Mouse (Mus musculus): ENCODE measurements around the gene Myom3. TPM values are rescaled to one million over a fixed set of nuclear protein-coding genes. Genes with fewer than 3 reads are reported as not detected.
A peak's percentile ranks its signal among the peaks of the same experiment; 100 is the strongest.

The Myom3 gene
- polyA plus RNA-seq, 1 experiment from 2014 or later: 0.35 TPM

DNA sequence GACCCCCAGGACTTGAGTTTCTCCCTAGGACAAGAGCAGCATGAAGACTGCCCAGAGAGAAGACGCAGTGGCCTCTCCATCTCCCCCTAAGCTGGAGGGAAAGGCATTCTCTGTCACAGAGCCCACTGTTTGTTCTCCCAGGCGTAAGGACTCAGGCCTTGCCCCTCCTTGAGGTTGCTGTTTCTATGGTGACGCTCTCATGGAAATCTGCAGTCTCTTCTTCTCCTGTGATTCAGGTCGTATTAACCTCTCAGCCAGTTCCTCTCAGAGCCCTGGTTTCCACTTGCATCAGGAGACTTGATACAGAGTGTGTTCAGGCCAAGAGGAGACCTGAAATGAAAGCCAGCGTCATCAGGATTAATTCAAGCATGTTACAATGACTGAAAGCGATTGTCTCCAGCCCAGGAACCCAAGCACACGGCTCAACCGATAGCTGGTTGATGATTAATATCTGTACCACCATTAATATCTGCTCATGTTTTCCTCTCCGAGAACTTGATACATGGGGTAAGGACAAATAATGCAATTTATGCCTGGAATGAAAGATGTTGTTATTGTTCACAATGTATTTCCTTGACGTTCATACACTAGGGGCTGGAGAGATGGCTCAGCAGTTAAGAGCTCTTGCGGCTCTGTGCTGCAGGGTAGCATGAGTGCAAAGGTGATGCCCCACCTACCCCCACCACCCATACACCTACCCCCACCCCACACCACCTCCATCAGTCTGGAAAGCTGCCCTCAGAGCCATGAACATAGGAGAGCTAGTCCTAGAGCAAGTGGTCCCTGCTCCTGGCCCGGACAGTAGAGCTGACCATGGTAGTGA lies 74.0 kb downstream of the Myom3 start:
- Histone ChIP-seq H3K27me3 (ENCODE audit: control insufficient read depth, insufficient read depth, low read length) (no peaks in the 10 kb centered on the region), H3K36me3 (ENCODE audit: control insufficient read depth, insufficient read depth, low read length) (no peaks in the 10 kb centered on the region), H3K27ac (ENCODE audit: low read depth, low read length) (0 out of 2 replicates have a peak overlapping the region, but pooled peaks have one; percentile 24), H3K4me2 (replicated peaks; ENCODE audit: low read depth, low read length) (no peak overlapping the region), H3K9me3 (ENCODE audit: control insufficient read depth, low read length) (no peaks in the 10 kb centered on the region), H3K9ac (ENCODE audit: low read depth, low read length) (0 out of 2 replicates have a peak overlapping the region, but pooled peaks have one; percentile 7), H3K4me3 (ENCODE audit: low read length) (no peak overlapping the region), H3K4me1 (ENCODE audit: control insufficient read depth, insufficient read depth, low read length) (peaks cover 11% of the 10 kb centered on the region)
- ATAC-seq (ENCODE audit: low FRiP score, low TSS enrichment): no peak
- 49% methylated on average over 12 of the region's 12 CpGs for whole genome bisulfite sequencing

DNA sequence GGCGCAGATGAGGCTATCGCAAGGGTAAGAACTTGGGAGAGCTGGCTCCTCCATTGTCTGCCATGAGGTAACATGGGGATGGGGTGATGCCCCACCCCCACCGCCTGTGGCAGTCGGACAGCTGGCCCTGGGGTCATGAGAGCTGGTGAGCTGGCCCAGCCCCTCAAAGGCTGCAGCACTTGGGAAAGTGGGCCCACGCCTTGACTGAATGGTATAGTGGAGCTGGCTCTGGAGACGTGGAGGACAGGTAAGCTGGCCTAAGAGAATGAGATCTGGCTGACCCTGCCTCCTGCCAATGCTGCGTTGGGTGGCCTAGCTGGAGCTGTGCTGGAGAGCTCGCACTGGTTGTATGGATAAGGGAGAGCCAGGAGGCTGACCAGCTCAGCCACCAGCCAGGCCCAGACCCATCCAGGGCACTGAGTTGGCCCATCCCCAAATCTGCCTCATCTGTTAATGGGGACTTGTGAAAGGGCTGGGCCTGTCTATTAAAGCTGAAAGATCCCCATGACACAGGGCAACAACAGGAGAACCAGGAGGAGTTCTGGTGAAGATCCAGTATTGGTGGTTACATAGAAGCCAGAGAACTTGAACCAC lies 74.7 kb downstream of the Myom3 start:
- Histone ChIP-seq H3K36me3 (ENCODE audit: control insufficient read depth, insufficient read depth, low read length) (no peaks in the 10 kb centered on the region), H3K9me3 (ENCODE audit: control insufficient read depth, low read length) (no peaks in the 10 kb centered on the region), H3K27ac (ENCODE audit: low read depth, low read length) (no peak overlapping the region), H3K4me1 (ENCODE audit: control insufficient read depth, insufficient read depth, low read length) (0 out of 2 replicates have a peak, but pooled peaks cover 4% of the 10 kb centered on the region), H3K4me2 (replicated peaks; ENCODE audit: low read depth, low read length) (no peak overlapping the region), H3K27me3 (ENCODE audit: control insufficient read depth, insufficient read depth, low read length) (no peaks in the 10 kb centered on the region), H3K4me3 (ENCODE audit: low read length) (no peak overlapping the region), H3K9ac (ENCODE audit: low read depth, low read length) (no peak overlapping the region)
- ATAC-seq (ENCODE audit: low FRiP score, low TSS enrichment): no peak
- 78% methylated on average over 8 of the region's 8 CpGs for WGBS

DNA sequence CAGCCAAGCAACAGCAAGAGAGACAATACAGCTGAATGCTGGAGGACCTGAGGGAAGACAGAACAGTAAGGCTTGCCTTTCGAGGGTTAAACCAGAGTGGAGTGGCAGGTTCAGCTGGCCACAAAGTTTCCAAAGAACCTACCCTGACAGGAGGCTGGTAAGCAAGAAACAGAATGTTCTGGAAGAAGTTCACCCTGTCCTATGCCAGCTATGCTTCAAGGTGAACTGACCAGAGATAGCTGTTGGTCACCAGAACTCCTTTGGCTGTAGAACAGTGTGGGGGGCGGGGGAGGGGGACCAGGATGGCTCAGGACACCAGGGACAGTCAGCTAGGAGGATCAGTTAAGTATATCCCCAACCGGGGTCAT lies 79.4 kb downstream of the Myom3 start:
- WGBS: 80% methylated on average over 3 of the region's 3 CpGs
- H3K4me3 ChIP-seq (ENCODE audit: low read length): no peak overlapping the region
- no peaks in the 10 kb centered on the region for H3K4me1 ChIP-seq (ENCODE audit: control insufficient read depth, insufficient read depth, low read length)
- H3K27me3 ChIP-seq (ENCODE audit: control insufficient read depth, insufficient read depth, low read length): no peaks in the 10 kb centered on the region
- H3K9me3 ChIP-seq (ENCODE audit: control insufficient read depth, low read length): no peaks in the 10 kb centered on the region
- no peak for ATAC-seq (ENCODE audit: low FRiP score, low TSS enrichment)
- no peak overlapping the region for H3K9ac ChIP-seq (ENCODE audit: low read depth, low read length)
- H3K27ac ChIP-seq (ENCODE audit: low read depth, low read length): no peak overlapping the region
- no peaks in the 10 kb centered on the region for H3K36me3 ChIP-seq (ENCODE audit: control insufficient read depth, insufficient read depth, low read length)
- H3K4me2 ChIP-seq (replicated peaks; ENCODE audit: low read depth, low read length): no peak overlapping the region

DNA sequence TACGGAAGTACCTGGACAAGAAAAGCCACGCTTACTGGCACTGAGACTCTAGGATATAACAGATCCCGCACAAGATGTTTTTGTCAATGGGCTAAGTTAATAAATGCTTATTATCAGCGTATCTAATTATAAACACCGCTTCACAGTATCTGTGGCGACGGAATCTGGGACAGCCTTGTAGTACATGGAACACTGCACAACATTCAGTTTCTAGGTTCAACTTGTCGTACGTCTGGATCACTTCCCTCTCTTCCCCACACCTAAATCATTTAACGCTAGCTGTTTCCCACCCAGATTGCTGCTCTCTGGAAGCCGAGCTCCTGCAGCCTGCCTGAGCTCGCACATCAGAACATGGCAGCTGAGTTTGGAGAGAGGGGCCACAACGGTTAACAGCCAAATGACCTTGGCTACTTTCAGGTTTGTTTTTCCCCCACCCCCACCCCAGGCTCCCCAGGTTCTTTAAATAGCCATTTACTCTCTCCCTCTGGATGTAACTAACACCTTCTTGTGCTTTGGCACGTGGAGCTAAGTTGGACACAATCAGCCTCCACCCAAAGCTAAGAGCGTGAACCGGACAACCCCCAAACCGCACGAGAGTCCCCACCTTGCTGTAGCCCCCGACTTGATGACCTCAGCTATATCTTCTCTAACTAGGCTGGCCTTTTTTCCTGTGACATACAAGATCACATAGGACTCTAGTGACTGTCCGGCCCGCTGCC lies 79.9 kb downstream of the Myom3 start:
- no peak overlapping the region for H3K9ac ChIP-seq (ENCODE audit: low read depth, low read length)
- no peak overlapping the region for H3K27ac ChIP-seq (ENCODE audit: low read depth, low read length)
- no peaks in the 10 kb centered on the region for H3K4me1 ChIP-seq (ENCODE audit: control insufficient read depth, insufficient read depth, low read length)
- no peaks in the 10 kb centered on the region for H3K9me3 ChIP-seq (ENCODE audit: control insufficient read depth, low read length)
- no peaks in the 10 kb centered on the region for H3K36me3 ChIP-seq (ENCODE audit: control insufficient read depth, insufficient read depth, low read length)
- H3K4me3 ChIP-seq (ENCODE audit: low read length): no peak overlapping the region
- H3K4me2 ChIP-seq (replicated peaks; ENCODE audit: low read depth, low read length): no peak overlapping the region
- WGBS: 63% methylated on average over 21 of the region's 21 CpGs
- H3K27me3 ChIP-seq (ENCODE audit: control insufficient read depth, insufficient read depth, low read length): no peaks in the 10 kb centered on the region
- ATAC-seq (ENCODE audit: low FRiP score, low TSS enrichment): no peak

DNA sequence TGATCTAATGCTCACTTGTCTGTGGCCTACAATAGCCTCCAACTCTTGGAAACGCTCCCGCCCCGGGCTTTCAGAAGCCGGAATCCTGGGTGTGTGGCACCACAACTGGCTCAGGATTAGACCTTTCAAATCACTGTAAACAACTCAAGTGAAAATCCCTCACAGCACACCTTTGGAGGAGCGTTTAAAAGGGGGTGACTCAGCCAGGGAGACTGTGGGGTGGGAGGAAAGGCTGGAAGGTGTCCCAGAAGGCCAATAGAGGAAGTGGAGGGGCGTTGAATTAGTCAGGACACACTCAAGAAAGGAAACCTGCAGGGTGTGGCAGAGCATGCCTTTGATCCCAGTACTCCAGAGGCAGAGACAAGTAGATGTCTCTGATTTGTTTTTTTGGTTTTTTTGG lies 84.9 kb downstream of the Myom3 start:
- Histone ChIP-seq H3K4me1 (ENCODE audit: control insufficient read depth, insufficient read depth, low read length) (no peaks in the 10 kb centered on the region), H3K36me3 (ENCODE audit: control insufficient read depth, insufficient read depth, low read length) (no peaks in the 10 kb centered on the region), H3K9ac (ENCODE audit: low read depth, low read length) (no peak overlapping the region), H3K4me3 (ENCODE audit: low read length) (no peak overlapping the region), H3K27me3 (ENCODE audit: control insufficient read depth, insufficient read depth, low read length) (no peaks in the 10 kb centered on the region), H3K4me2 (replicated peaks; ENCODE audit: low read depth, low read length) (no peak overlapping the region), H3K27ac (ENCODE audit: low read depth, low read length) (no peak overlapping the region), H3K9me3 (ENCODE audit: control insufficient read depth, low read length) (no peaks in the 10 kb centered on the region)
- WGBS: 89% methylated on average over 6 of the region's 6 CpGs
- ATAC-seq (ENCODE audit: low FRiP score, low TSS enrichment): no peak

DNA sequence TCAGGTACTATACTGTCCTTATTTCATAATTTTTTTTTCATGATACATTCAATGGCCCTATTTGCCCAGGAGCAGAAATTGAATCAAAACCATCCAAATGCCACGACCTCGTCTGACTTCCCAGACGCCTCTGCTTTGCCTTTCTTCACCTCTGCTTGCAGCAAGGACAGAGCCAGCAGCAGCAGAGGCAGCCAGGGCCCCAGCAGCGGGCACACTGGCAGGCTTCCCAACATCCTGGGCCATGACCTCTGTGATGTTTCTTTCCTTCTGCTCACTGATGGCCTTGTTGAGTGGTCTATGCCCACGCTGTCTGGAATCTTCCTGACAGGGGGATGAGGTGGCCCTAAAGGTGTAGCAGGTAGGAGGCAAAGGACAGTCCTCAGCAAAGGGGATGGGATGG lies 88.1 kb downstream of the Myom3 start:
- no peaks in the 10 kb centered on the region for H3K27me3 ChIP-seq (ENCODE audit: control insufficient read depth, insufficient read depth, low read length)
- H3K27ac ChIP-seq (ENCODE audit: low read depth, low read length): no peak overlapping the region
- H3K36me3 ChIP-seq (ENCODE audit: control insufficient read depth, insufficient read depth, low read length): no peaks in the 10 kb centered on the region
- no peak overlapping the region for H3K9ac ChIP-seq (ENCODE audit: low read depth, low read length)
- H3K4me2 ChIP-seq (replicated peaks; ENCODE audit: low read depth, low read length): no peak overlapping the region
- H3K4me3 ChIP-seq (ENCODE audit: low read length): no peak overlapping the region
- 66% methylated on average over 5 of the region's 5 CpGs for WGBS
- peaks cover 3% of the 10 kb centered on the region; the same call in 1 of the 2 replicates for H3K4me1 ChIP-seq (ENCODE audit: control insufficient read depth, insufficient read depth, low read length)
- ATAC-seq (ENCODE audit: low FRiP score, low TSS enrichment): no peak
- H3K9me3 ChIP-seq (ENCODE audit: control insufficient read depth, low read length): no peaks in the 10 kb centered on the region

DNA sequence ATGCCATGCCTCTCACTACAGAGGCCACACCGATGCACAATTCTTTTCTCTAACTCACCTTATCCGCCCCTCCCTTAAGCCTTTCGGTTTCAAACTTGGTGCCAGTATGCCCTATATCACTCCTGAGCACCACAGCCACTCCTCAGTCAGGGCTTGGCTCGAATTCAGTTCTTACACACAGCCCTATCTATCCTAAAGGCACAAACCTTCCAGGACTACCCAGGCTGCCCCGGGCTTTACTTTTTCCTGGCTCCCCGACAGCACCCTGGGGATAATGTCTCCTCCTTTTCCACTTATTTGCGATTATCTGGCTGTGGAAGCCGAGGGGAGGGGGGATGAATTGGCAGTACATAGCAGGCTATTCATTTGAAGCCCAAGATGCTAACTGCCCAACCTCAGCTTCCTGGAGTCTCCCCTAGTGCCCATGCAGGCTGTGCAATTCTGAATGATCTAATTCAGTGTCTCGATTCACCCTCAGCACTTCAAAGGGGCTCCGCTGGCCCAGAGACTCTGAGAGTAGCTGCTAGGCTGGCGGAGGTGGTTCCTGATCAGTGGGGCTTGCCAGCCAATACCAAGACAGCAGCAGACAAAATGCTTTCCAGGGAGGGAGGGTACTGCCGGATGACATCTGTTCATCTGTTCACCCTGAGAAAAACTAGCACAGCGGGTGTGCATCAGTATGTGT lies 91.0 kb downstream of the Myom3 start:
- no peaks in the 10 kb centered on the region for H3K9me3 ChIP-seq (ENCODE audit: control insufficient read depth, low read length)
- no peak overlapping the region for H3K4me3 ChIP-seq (ENCODE audit: low read length)
- H3K9ac ChIP-seq (ENCODE audit: low read depth, low read length): peak overlapping the region; percentile 20
- ATAC-seq (ENCODE audit: low FRiP score, low TSS enrichment): no peak
- H3K36me3 ChIP-seq (ENCODE audit: control insufficient read depth, insufficient read depth, low read length): no peaks in the 10 kb centered on the region
- 31% methylated on average over 13 of the region's 13 CpGs for WGBS
- peaks cover 3% of the 10 kb centered on the region; the same call in 1 of the 2 replicates for H3K4me1 ChIP-seq (ENCODE audit: control insufficient read depth, insufficient read depth, low read length)
- H3K27ac ChIP-seq (ENCODE audit: low read depth, low read length): no peak overlapping the region
- H3K27me3 ChIP-seq (ENCODE audit: control insufficient read depth, insufficient read depth, low read length): no peaks in the 10 kb centered on the region
- no peak overlapping the region for H3K4me2 ChIP-seq (replicated peaks; ENCODE audit: low read depth, low read length)

DNA sequence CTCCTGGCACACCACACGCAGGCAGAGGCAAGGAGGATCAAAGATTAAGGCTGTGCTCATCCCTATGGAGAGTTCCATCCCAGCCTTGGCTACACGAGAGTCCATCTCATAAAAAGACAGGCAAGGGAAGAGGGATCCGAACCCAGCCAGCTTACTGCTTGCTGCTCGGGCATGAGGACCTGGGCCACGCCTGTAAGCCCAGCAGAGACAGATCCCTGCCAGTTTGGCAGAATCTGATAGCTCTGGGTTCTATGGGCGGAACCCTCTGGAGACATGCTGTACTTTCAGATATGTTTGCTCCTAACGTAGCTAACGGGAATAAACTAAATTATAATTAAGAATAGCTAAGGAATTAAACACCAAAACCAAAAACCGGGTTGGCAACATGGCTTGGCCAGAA lies 92.4 kb downstream of the Myom3 start:
- 89% methylated on average over 9 of the region's 9 CpGs for WGBS
- no peaks in the 10 kb centered on the region for H3K27me3 ChIP-seq (ENCODE audit: control insufficient read depth, insufficient read depth, low read length)
- H3K9me3 ChIP-seq (ENCODE audit: control insufficient read depth, low read length): no peaks in the 10 kb centered on the region
- peaks cover 3% of the 10 kb centered on the region; the same call in 1 of the 2 replicates for H3K4me1 ChIP-seq (ENCODE audit: control insufficient read depth, insufficient read depth, low read length)
- no peak overlapping the region for H3K9ac ChIP-seq (ENCODE audit: low read depth, low read length)
- no peak for ATAC-seq (ENCODE audit: low FRiP score, low TSS enrichment)
- H3K4me2 ChIP-seq (replicated peaks; ENCODE audit: low read depth, low read length): no peak overlapping the region
- H3K27ac ChIP-seq (ENCODE audit: low read depth, low read length): no peak overlapping the region
- H3K4me3 ChIP-seq (ENCODE audit: low read length): no peak overlapping the region
- no peaks in the 10 kb centered on the region for H3K36me3 ChIP-seq (ENCODE audit: control insufficient read depth, insufficient read depth, low read length)

All from kidney, embryonic 14.5 days (tissue).